In the genomic region with DNA sequence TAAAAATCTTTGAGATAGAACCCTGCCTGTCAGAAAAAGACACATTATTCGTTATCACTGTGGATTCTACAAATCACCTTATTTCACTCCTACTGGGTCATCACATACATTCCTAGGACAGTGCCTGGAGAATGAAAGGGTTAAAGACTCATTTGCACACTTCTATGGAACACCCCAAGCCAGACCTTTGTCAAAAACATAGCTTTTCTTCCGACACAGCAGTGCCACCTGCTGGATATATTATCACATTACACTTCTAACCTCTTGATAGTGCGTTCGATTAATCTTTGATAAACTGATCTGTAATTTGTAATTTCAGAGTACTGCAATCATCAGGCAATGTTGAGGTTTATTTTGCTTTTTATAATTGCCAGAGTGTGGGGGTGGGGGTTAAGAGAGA, we compare ENCODE assay signal across 8 mouse cellular contexts. TPM values are rescaled to one million over a fixed set of nuclear protein-coding genes. Genes with fewer than 3 reads are reported as not detected.
DNase-seq lines count a peak whose midpoint lies in the region; ATAC-seq lines count a peak whose summit lies in the region.
"Had no signal": no experiment of that assay in that cellular context is flagged by ENCODE, and none has a peak within 500 bp of the region (broad histone marks: within the 10 kb centered on the region; RNA-seq: fewer than 3 reads in every experiment).

No protein-coding gene starts in this region.

- 31% methylated on average over 4 of the region's 4 CpGs for WGBS in hindbrain, embryonic 15.5 days
- WGBS in heart, embryonic 12.5 days, result 24% methylated on average over 4 of the region's 4 CpGs

- ATAC-seq in hindbrain, embryonic 15.5 days (ENCODE audit: low FRiP score, low read depth), result peak; percentile 77; the same call in 1 of the 2 replicates
- ATAC-seq in heart, embryonic 12.5 days (ENCODE audit: insufficient number of reproducible peaks, low FRiP score), result no peak

- DNase-seq in left cerebral cortex, adult 18-20 months (ENCODE audit: low spot score in 2 of 2), result peak; percentile 30 to 44
- no peak for DNase-seq in left cerebral cortex, adult 8-10 months (ENCODE audit: low spot score in 2 of 2)
- peak; percentile 62 for DNase-seq in NIH3T3 (ENCODE audit: low read depth)
- DNase-seq in cerebellum, postnatal 10 days, result peak; percentile 63 to 78
- DNase-seq in retina, adult 2 months (ENCODE audit: low read depth, low spot score), result peak; percentile 16

- H3K4me2 ChIP-seq in hindbrain, embryonic 15.5 days, result no peak overlapping the region
- no peak overlapping the region for H3K4me2 ChIP-seq in heart, embryonic 12.5 days

- no peaks in the 10 kb centered on the region for H3K36me3 ChIP-seq in hindbrain, embryonic 15.5 days
- no peaks in the 10 kb centered on the region for H3K36me3 ChIP-seq in heart, embryonic 12.5 days

- no peak overlapping the region for H3K4me3 ChIP-seq in hindbrain, embryonic 15.5 days
- H3K4me3 ChIP-seq in heart, embryonic 12.5 days, result no peak overlapping the region

- H3K27me3 ChIP-seq in hindbrain, embryonic 15.5 days, result no peaks in the 10 kb centered on the region
- no peaks in the 10 kb centered on the region for H3K27me3 ChIP-seq in heart, embryonic 12.5 days (replicated peaks)

- no peaks in the 10 kb centered on the region for H3K9me3 ChIP-seq in hindbrain, embryonic 15.5 days
- H3K9me3 ChIP-seq in heart, embryonic 12.5 days (replicated peaks), result no peaks in the 10 kb centered on the region

- no peak overlapping the region for H3K9ac ChIP-seq in hindbrain, embryonic 15.5 days
- H3K9ac ChIP-seq in heart, embryonic 12.5 days, result no peak overlapping the region

- no peaks in the 10 kb centered on the region for H3K4me1 ChIP-seq in hindbrain, embryonic 15.5 days (replicated peaks)
- H3K4me1 ChIP-seq in heart, embryonic 12.5 days (replicated peaks), result no peaks in the 10 kb centered on the region

- no peak overlapping the region for H3K27ac ChIP-seq in hindbrain, embryonic 15.5 days (replicated peaks)
- no peak overlapping the region for H3K27ac ChIP-seq in heart, embryonic 12.5 days (ENCODE audit: poor library complexity, severe bottlenecking)

RNA-seq across cellular contexts. Expression of a gene that starts 31.8 kb away (rescaled TPM):
- under 1 TPM; 0.19 to 0.28 TPM for total RNA-seq in left cerebral cortex, adult 18-20 months (2021)
- under 1 TPM in 3 of 4 experiments, not detected in 1; 0.18 to 0.21 (median 0.20) TPM for total RNA-seq in left cerebral cortex, adult 8-10 months (2022)
- polyA plus RNA-seq in hindbrain, embryonic 15.5 days (2015; fragmentation: Nextera tagmentation; extraction: Ambion mirVana), result 2.3 and 3.7 TPM in 2 replicates
- polyA plus RNA-seq in heart, embryonic 12.5 days (2016; fragmentation: Nextera tagmentation; extraction: Ambion mirVana), result 8.9 and 11.6 TPM in 2 replicates
- polyA plus RNA-seq: spleen, adult 2 months had no signal

Comparison
In these comparisons a context has a peak if more than half of its experiments do, and no peak if none do; other contexts are left out.
1. DNase-seq: peak in left cerebral cortex, adult 18-20 months (2 of 2), NIH3T3 (single experiment), cerebellum, postnatal 10 days (2 of 2) and retina, adult 2 months (single experiment); none in left cerebral cortex, adult 8-10 months (0 of 2).